Mouse (Mus musculus) ovary, postnatal 10 days (tissue): Measurements from ENCODE around the gene Gm32687.
"Not testable (repeated sequence)": the region's sequence is repeated elsewhere in the genome, so short reads cannot be mapped to it uniquely, and the experiment has no call there.

Experiments
- DNase-seq: peaks from one replicate; pipeline ENCODE4 v3.0.0; 2022; ENCODE audit warnings: low spot score

Gene Gm32687

GRCm38 (mm10) chr10:81863409-81864407, at the start of gene Gm32687:
TSS of gene Gm32687 (plus strand) at chr10:81863934.
- not testable (repeated sequence) for DNase-seq

- DNase-seq: not testable (repeated sequence)
Measured at GRCm38 (mm10) chr10:81846219-81846618, 17.5 kb upstream of the Gm32687 start.

DNA sequence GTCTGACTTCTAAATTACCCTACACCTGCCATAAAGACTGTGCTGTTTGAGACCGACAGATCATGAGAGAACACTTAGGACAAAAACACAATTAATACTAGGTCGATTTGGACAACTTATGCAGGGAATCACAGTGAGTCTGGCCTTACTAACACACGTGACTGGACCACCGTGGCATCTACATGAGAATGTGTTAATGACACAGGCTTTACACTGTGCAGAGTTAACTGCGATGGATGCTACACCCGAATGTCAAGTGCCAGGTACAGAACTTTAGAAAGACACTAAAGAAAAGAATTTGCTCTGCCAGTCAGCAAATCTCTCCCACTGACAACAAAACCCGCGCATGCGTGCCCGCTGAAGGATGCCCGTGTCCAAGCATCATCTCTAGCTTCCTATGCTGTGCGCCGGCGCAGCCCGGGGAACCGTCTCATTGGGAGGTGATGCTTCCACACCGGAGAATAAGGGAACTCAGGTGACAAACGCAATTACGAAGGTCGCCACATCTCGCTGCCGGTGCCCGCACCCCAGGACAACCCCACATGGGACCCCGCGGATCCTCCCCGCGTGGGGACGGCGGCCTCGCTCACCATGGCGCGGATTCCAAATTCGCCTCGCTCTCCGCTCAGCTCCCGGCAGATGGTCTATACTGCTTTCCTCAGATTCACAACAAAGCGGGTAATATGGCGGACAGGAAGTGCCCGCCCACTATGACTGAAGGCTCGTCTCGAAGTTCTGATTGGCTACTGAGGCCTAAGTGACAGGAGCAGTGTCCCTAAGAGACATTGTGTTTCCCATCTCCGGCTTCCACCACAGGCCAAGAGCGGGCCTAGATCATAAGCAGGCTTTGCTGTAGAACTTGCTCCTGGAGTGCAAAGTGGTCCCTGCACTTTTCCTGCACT, 66.4 kb downstream of the Gm32687 start, which contains the start of gene Zfp781:
Zfp781 (minus strand) TSS at position 639 of the 902 bp plus-strand sequence.
- not testable (repeated sequence) for DNase-seq
